Mouse (Mus musculus) telencephalon, adult 2 months (tissue): ENCODE data around the gene Hcar1.

Source experiments
- DNase-seq: peaks from one replicate; pipeline ENCODE4 v3.0.0-alpha.2; 2011; ENCODE audit warnings: low read depth, low spot score

Hcar1 gene

GRCm38 (mm10) chr5:123865365-123865764, 14.5 kb downstream of the Hcar1 start, which contains the start of gene Hcar2:
Gene Hcar2, minus strand, starts transcription at chr5:123865499.
- no peak for DNase-seq

- DNase-seq = no peak
Measured at GRCm38 (mm10) chr5:123863934-123864333, 15.9 kb downstream of the Hcar1 start.

- peak; percentile 32 for DNase-seq
Measured at GRCm38 (mm10) chr5:123862374-123863350, 17.2 kb downstream of the Hcar1 start.

- no peak for DNase-seq
Measured at GRCm38 (mm10) chr5:123858798-123859197, 21.0 kb downstream of the Hcar1 start.

- no peak for DNase-seq
Measured at GRCm38 (mm10) chr5:123854511-123854910, 25.3 kb downstream of the Hcar1 start.

GRCm38 (mm10) chr5:123853877-123854504, 25.8 kb downstream of the Hcar1 start:
- no peak for DNase-seq

- no peak for DNase-seq
Measured at GRCm38 (mm10) chr5:123851398-123851797, 28.4 kb downstream of the Hcar1 start.

- DNase-seq = no peak
Measured at GRCm38 (mm10) chr5:123844316-123844715, 35.5 kb downstream of the Hcar1 start.

GRCm38 (mm10) chr5:123843816-123844215, 36.0 kb downstream of the Hcar1 start:
- DNase-seq = no peak

- DNase-seq = no peak
Measured at GRCm38 (mm10) chr5:123842935-123843282, 36.9 kb downstream of the Hcar1 start.

- DNase-seq = no peak
Measured at GRCm38 (mm10) chr5:123842221-123842934, 37.4 kb downstream of the Hcar1 start.

GRCm38 (mm10) chr5:123837371-123837770, 42.4 kb downstream of the Hcar1 start:
- no peak for DNase-seq

GRCm38 (mm10) chr5:123834836-123835235, 45.0 kb downstream of the Hcar1 start:
- no peak for DNase-seq

- DNase-seq = no peak
Measured at GRCm38 (mm10) chr5:123832309-123832708, 47.5 kb downstream of the Hcar1 start.

GRCm38 (mm10) chr5:123827659-123828091, 52.1 kb downstream of the Hcar1 start:
- no peak for DNase-seq
